Mouse (Mus musculus) forebrain, embryonic 10.5 days (tissue): ENCODE measurements around the gene Qpctl. TPM values are rescaled to one million over a fixed set of nuclear protein-coding genes. Genes with fewer than 3 reads are reported as not detected.

Experiments used
- DNase-seq: peaks from one replicate; pipeline ENCODE4 v3.0.0-alpha.2; 2017; ENCODE audit warnings: low spot score; ENCODE audit errors: extremely low spot score
- H3K27ac ChIP-seq: fragments of 300-500 bp; sonication (generic); 2 replicates; pipeline ENCODE4 v1.5.1; 2016; ENCODE audit warnings: mild to moderate bottlenecking
- H3K27me3 ChIP-seq: fragments of 300-500 bp; sonication (generic); 2 replicates; pipeline ENCODE4 v1.6.1; 2016; ENCODE audit warnings: mild to moderate bottlenecking; ENCODE audit not compliant: poor library complexity, severe bottlenecking
- H3K36me3 ChIP-seq: fragments of 300-500 bp; sonication (generic); replicated peaks from 2 replicates; pipeline ENCODE4 v1.6.1; 2016; ENCODE audit warnings: mild to moderate bottlenecking, moderate library complexity
- H3K4me1 ChIP-seq: fragments of 300-500 bp; sonication (generic); 2 replicates; pipeline ENCODE4 v1.6.1; 2016
- H3K4me3 ChIP-seq: fragments of 300-500 bp; sonication (generic); 2 replicates; pipeline ENCODE4 v1.5.1; 2016; ENCODE audit warnings: mild to moderate bottlenecking, moderate library complexity
- H3K9me3 ChIP-seq: fragments of 300-500 bp; sonication (generic); 2 replicates; pipeline ENCODE4 v1.6.1; 2016; ENCODE audit warnings: mild to moderate bottlenecking, moderate library complexity
- WGBS: fragments of 180-500 bp; shearing (Covaris S2); methylation state at CpG from one replicate; pipeline ENCODE4 v1.1.7; 2016; 5-methylcytosine and 5-hydroxymethylcytosine counted together
- polyA plus RNA-seq: library from polyadenylated mRNA; unstranded; fragments of >200 nt; fragmentation: Nextera tagmentation; extraction: Ambion mirVana; gene quantifications from 2 replicates; pipeline ENCODE4 v1.2.1, GENCODE M21; 2016

Qpctl gene
- polyA plus RNA-seq, 1 experiment from 2014 or later, result 16.0 TPM

GRCm38 (mm10) chr7:19107436-19107835, 41.7 kb downstream of the Qpctl start:
- no peaks in the 10 kb centered on the region for H3K27me3 ChIP-seq
- H3K4me3 ChIP-seq, result no peak overlapping the region
- DNase-seq, result no peak
- WGBS, result 72% methylated on average over 3 of the region's 3 CpGs
- H3K9me3 ChIP-seq, result no peaks in the 10 kb centered on the region
- H3K4me1 ChIP-seq, result no peaks in the 10 kb centered on the region
- H3K27ac ChIP-seq, result no peak overlapping the region
- H3K36me3 ChIP-seq, result no peaks in the 10 kb centered on the region

GRCm38 (mm10) chr7:19104486-19104885, 44.6 kb downstream of the Qpctl start:
- Histone ChIP-seq H3K4me1 (no peaks in the 10 kb centered on the region), H3K4me3 (no peak overlapping the region), H3K36me3 (no peaks in the 10 kb centered on the region), H3K27ac (no peak overlapping the region), H3K9me3 (no peaks in the 10 kb centered on the region), H3K27me3 (no peaks in the 10 kb centered on the region)
- no peak for DNase-seq
- WGBS, result 87% methylated on average over 2 of the region's 2 CpGs

GRCm38 (mm10) chr7:19103741-19104140, 45.4 kb downstream of the Qpctl start:
- H3K36me3 ChIP-seq, result no peaks in the 10 kb centered on the region
- H3K27me3 ChIP-seq, result no peaks in the 10 kb centered on the region
- no peak overlapping the region for H3K27ac ChIP-seq
- H3K9me3 ChIP-seq, result no peaks in the 10 kb centered on the region
- H3K4me1 ChIP-seq, result peaks cover 2% of the 10 kb centered on the region
- H3K4me3 ChIP-seq, result no peak overlapping the region
- no peak for DNase-seq

- no peak for DNase-seq
- 86% methylated on average over 1 of the region's 1 CpGs for WGBS
These were observed 48.8 kb downstream of the Qpctl start for GRCm38 (mm10) chr7:19100290-19100689.

GRCm38 (mm10) chr7:19098811-19099210, 50.3 kb downstream of the Qpctl start:
- no peak overlapping the region for H3K27ac ChIP-seq
- peaks cover 43% of the 10 kb centered on the region for H3K4me1 ChIP-seq
- peaks cover 17% of the 10 kb centered on the region for H3K36me3 ChIP-seq
- no peaks in the 10 kb centered on the region for H3K27me3 ChIP-seq
- DNase-seq, result no peak
- no peak overlapping the region for H3K4me3 ChIP-seq
- H3K9me3 ChIP-seq, result no peaks in the 10 kb centered on the region
- 57% methylated on average over 7 of the region's 7 CpGs for WGBS

More at GRCm38 (mm10) chr7:19100290-19100689, 48.8 kb downstream of the Qpctl start:
- Histone ChIP-seq H3K27ac (no peak overlapping the region), H3K9me3 (no peaks in the 10 kb centered on the region), H3K36me3 (peaks cover 17% of the 10 kb centered on the region), H3K27me3 (no peaks in the 10 kb centered on the region), H3K4me3 (no peak overlapping the region), H3K4me1 (peaks cover 34% of the 10 kb centered on the region)

GRCm38 (mm10) chr7:19097863-19098262, 51.2 kb downstream of the Qpctl start:
- Histone ChIP-seq H3K4me3 (peak overlapping the region; percentile 87; the same call in 1 of the 2 replicates), H3K27ac (no peak overlapping the region; the same call in 1 of the 2 replicates), H3K9me3 (no peaks in the 10 kb centered on the region), H3K4me1 (peaks cover 53% of the 10 kb centered on the region), H3K36me3 (peaks cover 17% of the 10 kb centered on the region), H3K27me3 (no peaks in the 10 kb centered on the region)
- DNase-seq, result no peak

GRCm38 (mm10) chr7:19097217-19097616, 51.9 kb downstream of the Qpctl start:
- H3K4me3 ChIP-seq, result peak overlapping the region; percentile 87; the same call in 1 of the 2 replicates
- H3K27ac ChIP-seq, result peak overlapping the region; percentile 13; the same call in 1 of the 2 replicates
- H3K9me3 ChIP-seq, result no peaks in the 10 kb centered on the region
- peaks cover 3% of the 10 kb centered on the region for H3K27me3 ChIP-seq
- peaks cover 17% of the 10 kb centered on the region for H3K36me3 ChIP-seq
- H3K4me1 ChIP-seq, result peaks cover 59% of the 10 kb centered on the region
- 71% methylated on average over 2 of the region's 2 CpGs for WGBS
- no peak for DNase-seq

GRCm38 (mm10) chr7:19096421-19096976, 52.6 kb downstream of the Qpctl start:
- no peak for DNase-seq
- Histone ChIP-seq H3K4me1 (peaks cover 66% of the 10 kb centered on the region), H3K4me3 (peak overlapping the region; percentile 87), H3K36me3 (peaks cover 23% of the 10 kb centered on the region), H3K27ac (peak overlapping the region; percentile 97), H3K27me3 (peaks cover 10% of the 10 kb centered on the region), H3K9me3 (no peaks in the 10 kb centered on the region)
- 55% methylated on average over 5 of the region's 5 CpGs for WGBS

- Histone ChIP-seq H3K9me3 (no peaks in the 10 kb centered on the region), H3K27me3 (peaks cover 18% of the 10 kb centered on the region), H3K4me3 (peak overlapping the region; percentile 87), H3K4me1 (peaks cover 72% of the 10 kb centered on the region), H3K27ac (peak overlapping the region; percentile 97), H3K36me3 (peaks cover 31% of the 10 kb centered on the region)
- 0% methylated on average over 19 of the region's 19 CpGs for WGBS
- peak; percentile 76 for DNase-seq
These were observed 53.4 kb downstream of the Qpctl start for GRCm38 (mm10) chr7:19095751-19096110.

- H3K36me3 ChIP-seq, result peaks cover 37% of the 10 kb centered on the region
- under 1% methylated on average over 87 of the region's 87 CpGs for WGBS
- H3K4me3 ChIP-seq, result peak overlapping the region; percentile 87
- peaks cover 24% of the 10 kb centered on the region for H3K27me3 ChIP-seq
- DNase-seq, result peak; percentile 65
- peak overlapping the region; percentile 97 for H3K27ac ChIP-seq
- peaks cover 72% of the 10 kb centered on the region for H3K4me1 ChIP-seq
- H3K9me3 ChIP-seq, result no peaks in the 10 kb centered on the region
These were observed 54.0 kb downstream of the Qpctl start for GRCm38 (mm10) chr7:19094826-19095750.

GRCm38 (mm10) chr7:19094471-19094825, 54.6 kb downstream of the Qpctl start, which contains the start of gene Six5:
Gene Six5, plus strand, starts transcription at chr7:19094594.
- peak within 1 kb of the TSS; percentile 87 for H3K4me3 ChIP-seq
- WGBS, result 0% methylated on average over 26 of the region's 36 CpGs
- peak within 1 kb of the TSS; percentile 97 for H3K27ac ChIP-seq
- no peaks in the 10 kb centered on the region for H3K9me3 ChIP-seq
- no peak for DNase-seq
- peaks cover 44% of the 10 kb centered on the region for H3K36me3 ChIP-seq
- H3K27me3 ChIP-seq, result peaks cover 28% of the 10 kb centered on the region
- peaks cover 72% of the 10 kb centered on the region for H3K4me1 ChIP-seq

GRCm38 (mm10) chr7:19093537-19094385, 55.3 kb downstream of the Qpctl start:
- DNase-seq, result peak; percentile 99
- peaks cover 28% of the 10 kb centered on the region for H3K27me3 ChIP-seq
- H3K4me3 ChIP-seq, result peak overlapping the region; percentile 87
- H3K4me1 ChIP-seq, result peaks cover 71% of the 10 kb centered on the region
- no peaks in the 10 kb centered on the region for H3K9me3 ChIP-seq
- peaks cover 50% of the 10 kb centered on the region for H3K36me3 ChIP-seq
- H3K27ac ChIP-seq, result peak overlapping the region; percentile 97
- under 1% methylated on average over 45 of the region's 45 CpGs for WGBS
